Mouse (Mus musculus) gastrocnemius, adult 2 months (tissue): ENCODE data around the gene Rubcn. TPM values are rescaled to one million over a fixed set of nuclear protein-coding genes. Genes with fewer than 3 reads are reported as not detected.

Experiments used
- DNase-seq: peaks from one replicate; pipeline ENCODE4 v3.0.0; 2022
- H3K27ac ChIP-seq: fragments of 200-600 bp; 2 replicates; pipeline ENCODE4 v1.8.1; 2022; ENCODE audit warnings: mild to moderate bottlenecking
- H3K4me3 ChIP-seq: fragments of 200-600 bp; 2 replicates; pipeline ENCODE4 v1.8.1; 2022; ENCODE audit warnings: mild to moderate bottlenecking, moderate library complexity
- CTCF ChIP-seq: fragments of 200-600 bp; IDR thresholded peaks from 2 replicates; pipeline ENCODE4 v1.8.1; 2022; ENCODE audit warnings: antibody characterized with exemption, mild to moderate bottlenecking, moderate library complexity
- intact Hi-C: fragments of 180-260 bp; cut with DNase I; formaldehyde crosslinking; loops from one replicate; pipeline ENCODE4 v1.15.1; 2025
- total RNA-seq, 2 experiments: library from RNA; stranded (reverse); gene quantifications; 2 replicates each; pipeline ENCODE4 v1.2.3; 2021

The Rubcn gene
- total RNA-seq, 2 experiments from 2014 or later, result 24.0 to 28.5 TPM

DNA sequence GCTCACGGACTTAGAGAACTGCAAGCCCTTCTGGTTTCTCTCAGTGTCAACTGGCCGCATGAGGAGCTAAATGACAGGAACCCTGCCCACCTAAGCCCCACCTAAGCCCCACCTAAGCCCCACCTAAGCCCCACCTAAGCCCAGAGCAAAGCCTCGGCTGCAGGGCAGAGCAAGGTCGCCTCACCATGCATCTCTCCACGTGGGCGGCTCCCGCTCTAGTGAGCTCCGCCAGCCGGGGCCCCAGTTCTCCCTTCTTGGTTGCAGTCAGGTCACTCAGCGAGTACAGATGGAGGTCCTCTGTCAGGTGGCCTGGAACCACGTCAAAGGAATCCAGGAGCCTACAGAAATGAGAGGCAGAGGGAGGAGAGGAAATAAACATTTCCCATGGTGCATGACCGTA, 52.2 kb downstream of the Rubcn start:
- no peak overlapping the region for H3K27ac ChIP-seq
- no peak for TF ChIP-seq CTCF
- intact Hi-C loops, result no loop called here
- DNase-seq, result no peak
- H3K4me3 ChIP-seq, result no peak overlapping the region

DNA sequence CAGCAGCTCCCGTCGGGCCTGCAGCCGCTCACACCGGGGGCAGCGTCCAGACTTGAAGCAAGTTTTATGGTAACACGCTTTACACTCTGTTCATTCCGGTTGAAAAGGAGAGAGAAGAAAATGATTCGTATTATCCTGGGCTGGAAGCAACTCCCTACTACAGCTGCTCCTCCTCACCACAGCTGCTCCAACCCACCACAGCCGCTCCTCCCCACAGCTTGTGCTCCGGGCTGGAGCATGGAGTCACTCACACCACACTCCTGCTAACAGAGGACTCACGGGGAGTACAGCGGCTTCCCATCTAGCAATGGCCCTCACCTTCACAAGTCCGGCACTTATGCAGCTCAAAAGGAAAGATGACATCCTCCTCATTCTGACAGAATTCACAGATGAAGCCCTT, 53.5 kb downstream of the Rubcn start:
- no peak for DNase-seq
- Histone ChIP-seq H3K4me3 (no peak overlapping the region), H3K27ac (peak overlapping the region; percentile 84)
- intact Hi-C loops, result loop anchor here (5.0 kb wide), 1 partner anchor 33 kb away; no protein-coding TSS in a partner anchor
- TF ChIP-seq CTCF, result no peak

GRCm38 (mm10) chr16:32823487-32823886, 54.1 kb downstream of the Rubcn start:
- intact Hi-C loops, result loop anchor here (5.0 kb wide), 1 partner anchor 34 kb away; no protein-coding TSS in a partner anchor

DNA sequence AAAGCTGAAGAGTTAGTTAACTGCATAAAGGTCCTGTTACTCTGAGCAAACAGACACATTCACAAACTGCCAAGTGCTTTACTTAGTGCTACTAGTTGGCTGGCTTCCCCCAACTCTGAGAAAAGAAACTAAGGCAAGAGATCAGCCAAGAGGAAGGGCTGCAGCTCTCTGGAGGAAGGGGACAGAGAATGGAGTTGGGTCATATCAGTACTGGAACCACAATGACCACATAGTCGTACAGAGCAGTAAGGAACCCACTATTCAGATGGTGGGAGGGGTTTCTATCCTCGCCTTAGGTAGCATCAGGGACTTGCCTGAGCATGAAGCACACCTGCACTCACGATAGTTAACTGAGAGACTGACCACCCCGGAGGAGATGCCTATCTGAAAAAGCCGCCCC, 54.7 kb downstream of the Rubcn start:
- intact Hi-C loops, result loop anchor here (5.0 kb wide), 1 partner anchor 34 kb away; no protein-coding TSS in a partner anchor
- Histone ChIP-seq H3K27ac (peak overlapping the region; percentile 84), H3K4me3 (no peak overlapping the region)
- DNase-seq, result no peak
- no peak for TF ChIP-seq CTCF

More at GRCm38 (mm10) chr16:32823487-32823886, 54.1 kb downstream of the Rubcn start:
- peak; percentile 71 for DNase-seq
- H3K27ac ChIP-seq, result peak overlapping the region; percentile 84
- H3K4me3 ChIP-seq, result no peak overlapping the region
- TF ChIP-seq CTCF, result no peak

GRCm38 (mm10) chr16:32822450-32822827, 55.1 kb downstream of the Rubcn start:
- no peak for TF ChIP-seq CTCF
- intact Hi-C loops, result loop anchor here (5.0 kb wide), 1 partner anchor 35 kb away; no protein-coding TSS in a partner anchor
- DNase-seq, result no peak
- H3K27ac ChIP-seq, result peak overlapping the region; percentile 84
- H3K4me3 ChIP-seq, result no peak overlapping the region

GRCm38 (mm10) chr16:32821772-32822449, 55.7 kb downstream of the Rubcn start:
- Histone ChIP-seq H3K27ac (peak overlapping the region; percentile 84), H3K4me3 (no peak overlapping the region)
- DNase-seq, result peak; percentile 78
- intact Hi-C loops, result loop anchor here (5.0 kb wide), 1 partner anchor 35 kb away; no protein-coding TSS in a partner anchor
- no peak for TF ChIP-seq CTCF

DNA sequence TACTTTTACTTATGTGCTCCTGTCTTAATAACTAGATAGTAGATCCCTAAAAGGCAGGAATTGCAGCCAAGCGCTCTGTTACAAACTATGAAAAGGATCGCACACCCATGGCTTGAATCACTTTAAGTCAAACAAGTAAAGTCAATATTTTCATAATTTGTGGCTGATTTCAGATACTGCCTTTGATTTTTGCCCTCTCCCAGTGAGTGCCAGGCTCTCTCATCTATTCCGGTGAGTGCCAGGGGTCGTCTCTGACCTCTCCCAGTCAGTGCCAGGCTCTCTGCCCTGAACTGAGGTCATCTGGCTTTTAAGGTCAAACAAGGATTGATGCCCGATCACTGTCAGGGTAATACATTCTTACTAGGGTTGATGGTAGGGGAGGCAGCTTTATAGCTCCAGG, 59.1 kb downstream of the Rubcn start:
- peak overlapping the region; percentile 53 for H3K27ac ChIP-seq
- intact Hi-C loops, result loop anchor here (5.0 kb wide), 1 partner anchor 49 kb away; no protein-coding TSS in a partner anchor
- no peak for TF ChIP-seq CTCF
- DNase-seq, result no peak
- H3K4me3 ChIP-seq, result no peak overlapping the region

- Histone ChIP-seq H3K27ac (peak overlapping the region; percentile 53), H3K4me3 (no peak overlapping the region)
- no peak for DNase-seq
- no peak for TF ChIP-seq CTCF
- intact Hi-C loops, result loop anchor here (5.0 kb wide), 1 partner anchor 49 kb away; no protein-coding TSS in a partner anchor
Observed at GRCm38 (mm10) chr16:32818036-32818435, 59.5 kb downstream of the Rubcn start.

GRCm38 (mm10) chr16:32815160-32815605, 62.4 kb downstream of the Rubcn start:
- peak overlapping the region; percentile 65 for H3K4me3 ChIP-seq
- intact Hi-C loops, result loop anchor here (5.0 kb wide), 1 partner anchor 52 kb away; no protein-coding TSS in a partner anchor
- H3K27ac ChIP-seq, result peak overlapping the region; percentile 92
- no peak for TF ChIP-seq CTCF
- DNase-seq, result peak; percentile 82

DNA sequence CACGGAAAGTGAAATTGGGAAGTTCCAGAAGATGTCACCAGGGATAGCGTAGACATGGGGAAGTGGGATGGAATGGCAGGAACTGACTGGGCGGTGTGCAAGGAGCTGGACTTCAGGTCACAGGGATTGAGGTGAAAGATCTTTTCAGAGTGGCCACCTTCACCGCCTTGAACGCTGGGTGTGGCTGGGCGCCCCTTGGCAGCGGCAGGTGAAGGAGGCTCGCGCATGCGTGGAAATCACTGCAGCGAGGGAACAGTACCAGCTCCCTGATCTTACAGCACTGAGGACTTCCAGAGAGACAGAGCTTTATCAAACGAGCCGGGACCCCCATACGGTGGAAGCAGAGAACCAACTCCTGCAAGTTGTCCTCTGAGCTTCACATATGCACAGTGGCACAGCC, 63.0 kb downstream of the Rubcn start:
- intact Hi-C loops, result loop anchor here (5.0 kb wide), 3 partner anchors 63 to 338 kb away; partner anchors contain the start of genes Fyttd1 and Rubcn
- Histone ChIP-seq H3K4me3 (peak overlapping the region; percentile 65), H3K27ac (peak overlapping the region; percentile 92)
- no peak for TF ChIP-seq CTCF
- DNase-seq, result peak; percentile 81

DNA sequence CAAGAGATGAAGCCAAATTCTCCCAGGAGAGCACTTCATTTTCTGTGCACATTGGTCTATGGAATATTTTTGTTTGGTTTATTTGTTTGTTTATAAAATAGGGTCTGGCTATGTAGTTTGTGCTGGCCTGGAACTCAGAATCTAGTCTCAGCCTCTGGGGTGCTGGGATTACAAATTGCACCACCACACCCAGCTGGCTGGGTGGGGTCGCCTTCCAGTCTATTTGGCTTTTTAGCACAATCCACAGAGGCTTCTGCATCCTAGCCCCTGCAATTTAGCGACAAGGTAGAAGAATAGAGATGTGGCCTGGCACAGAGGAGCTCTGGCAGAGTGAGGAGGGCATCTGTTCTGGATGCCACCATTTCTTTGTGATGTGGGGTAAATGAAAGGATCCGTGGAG, 63.8 kb downstream of the Rubcn start:
- Histone ChIP-seq H3K4me3 (no peak overlapping the region; the same call in 1 of the 2 replicates), H3K27ac (peak overlapping the region; percentile 92)
- DNase-seq, result peak; percentile 44
- intact Hi-C loops, result loop anchor here (2.0 to 5.0 kb wide), 4 partner anchors 64 to 339 kb away; partner anchors contain the start of genes Fyttd1 and Rubcn
- no peak for TF ChIP-seq CTCF

DNA sequence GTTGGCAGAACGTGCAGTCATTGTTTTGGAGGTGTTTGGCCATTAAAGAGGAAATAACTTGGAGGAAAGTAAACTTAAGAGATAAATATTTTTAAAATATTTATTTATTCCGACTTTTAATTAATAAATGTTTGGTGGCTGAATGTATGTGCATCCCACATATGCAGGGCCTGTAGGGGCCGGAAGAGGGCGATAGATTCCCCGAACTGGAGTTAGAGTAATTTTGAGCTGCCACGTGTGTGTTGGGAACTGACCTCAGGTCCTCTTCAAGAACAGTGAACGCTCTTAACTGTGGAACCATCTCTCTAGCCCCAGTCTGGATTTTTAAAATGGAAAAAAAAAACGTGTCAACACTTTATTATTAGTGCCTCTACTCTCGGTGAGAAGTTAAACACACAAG, 64.2 kb downstream of the Rubcn start:
- intact Hi-C loops, result loop anchor here (2.0 to 5.0 kb wide), 4 partner anchors 64 to 339 kb away; partner anchors contain the start of genes Fyttd1 and Rubcn
- H3K4me3 ChIP-seq, result peak overlapping the region; percentile 45
- TF ChIP-seq CTCF, result no peak
- DNase-seq, result no peak
- H3K27ac ChIP-seq, result peak overlapping the region; percentile 92

DNA sequence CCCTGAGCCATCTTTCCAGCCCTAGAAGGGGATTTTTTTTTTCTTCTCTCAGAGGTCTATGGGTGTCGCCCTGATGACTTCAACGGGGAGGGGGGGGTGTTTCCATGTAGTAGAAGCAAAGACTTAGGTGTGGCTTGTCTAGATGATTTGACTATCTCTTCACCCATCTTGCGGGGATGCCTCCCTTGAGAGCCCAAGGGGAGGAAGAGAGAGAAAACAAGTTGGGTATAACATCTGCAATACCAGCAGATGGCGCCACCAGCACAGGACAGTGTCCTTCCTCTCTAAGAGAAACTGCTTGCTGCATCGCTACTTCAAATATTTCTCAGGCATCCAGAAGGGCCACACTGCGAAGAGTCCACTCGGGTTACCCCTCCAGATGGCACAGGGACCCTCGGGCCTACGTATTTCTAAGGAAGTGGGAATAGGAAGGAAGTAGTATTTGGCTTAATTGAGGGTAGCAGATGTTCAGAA, 64.6 kb downstream of the Rubcn start:
- intact Hi-C loops, result loop anchor here (2.0 to 5.0 kb wide), 4 partner anchors 64 to 339 kb away; partner anchors contain the start of genes Fyttd1 and Rubcn
- peak; percentile 86 for TF ChIP-seq CTCF
- Histone ChIP-seq H3K4me3 (peak overlapping the region; percentile 45), H3K27ac (peak overlapping the region; percentile 92)
- peak; percentile 93 for DNase-seq
